In the genomic region with DNA sequence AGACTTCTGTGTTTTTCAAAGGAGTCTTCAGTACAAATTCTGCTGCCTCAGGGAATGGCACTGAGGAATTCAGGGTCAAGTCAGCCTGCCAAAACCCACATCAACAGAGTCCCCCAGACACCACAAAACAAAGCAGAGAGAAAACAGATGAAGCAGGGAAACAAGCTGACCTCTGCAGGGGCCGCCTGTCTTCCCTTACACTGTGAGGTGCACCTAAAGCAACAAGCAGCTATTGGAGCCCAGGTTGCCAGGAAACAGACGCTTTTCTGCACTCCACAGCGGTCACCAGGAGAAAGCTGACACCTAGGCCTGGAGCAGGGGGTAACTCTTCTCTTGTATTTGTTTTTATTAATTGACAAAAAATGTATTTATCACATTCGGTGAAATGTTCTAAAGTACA, we compare ENCODE assay signal across 15 mouse cellular contexts. TPM values are rescaled to one million over a fixed set of nuclear protein-coding genes. Genes with fewer than 3 reads are reported as not detected.
DNase-seq lines count a peak whose midpoint lies in the region; ATAC-seq and TF ChIP-seq lines count a peak whose summit lies in the region.
"Had no signal": no experiment of that assay in that cellular context is flagged by ENCODE, and none has a peak within 500 bp of the region (broad histone marks: within the 10 kb centered on the region; RNA-seq: fewer than 3 reads in every experiment).

No protein-coding gene starts in this region.

- H3K36me3 ChIP-seq in hindbrain, embryonic 10.5 days, result no peaks in the 10 kb centered on the region
- no peaks in the 10 kb centered on the region for H3K36me3 ChIP-seq in hindbrain, embryonic 13.5 days
- no peaks in the 10 kb centered on the region for H3K36me3 ChIP-seq in embryonic facial prominence, embryonic 12.5 days
- no peaks in the 10 kb centered on the region for H3K36me3 ChIP-seq in midbrain, embryonic 13.5 days
- H3K36me3 ChIP-seq: limb, embryonic 15.5 days had no signal

- intact Hi-C loops in left cerebral cortex, postnatal 14 days (cut with DNase I), result no loop called here

- no peaks in the 10 kb centered on the region for H3K27me3 ChIP-seq in hindbrain, embryonic 10.5 days (ENCODE audit: insufficient read depth, poor library complexity, severe bottlenecking)
- no peaks in the 10 kb centered on the region for H3K27me3 ChIP-seq in hindbrain, embryonic 13.5 days
- H3K27me3 ChIP-seq in embryonic facial prominence, embryonic 12.5 days, result no peaks in the 10 kb centered on the region
- no peaks in the 10 kb centered on the region for H3K27me3 ChIP-seq in midbrain, embryonic 13.5 days
- H3K27me3 ChIP-seq: limb, embryonic 15.5 days had no signal

- H3K4me3 ChIP-seq in hindbrain, embryonic 10.5 days, result no peak overlapping the region
- H3K4me3 ChIP-seq in hindbrain, embryonic 13.5 days, result no peak overlapping the region
- no peak overlapping the region for H3K4me3 ChIP-seq in embryonic facial prominence, embryonic 12.5 days
- H3K4me3 ChIP-seq in midbrain, embryonic 13.5 days (replicated peaks), result no peak overlapping the region
- no peak overlapping the region for H3K4me3 ChIP-seq in layer of hippocampus, adult 2 months
- H3K4me3 ChIP-seq: erythroblast, embryonic 14.5 days; limb, embryonic 15.5 days had no signal

- 22% methylated on average over 4 of the region's 4 CpGs for WGBS in hindbrain, embryonic 10.5 days
- WGBS in hindbrain, embryonic 13.5 days, result 37% methylated on average over 4 of the region's 4 CpGs
- 8% methylated on average over 4 of the region's 4 CpGs for WGBS in embryonic facial prominence, embryonic 12.5 days
- WGBS in midbrain, embryonic 13.5 days, result 22% methylated on average over 4 of the region's 4 CpGs

- no peak for ATAC-seq in hindbrain, embryonic 13.5 days (ENCODE audit: low FRiP score)
- peak; percentile 72 for ATAC-seq in embryonic facial prominence, embryonic 12.5 days (ENCODE audit: insufficient number of reproducible peaks, insufficient read depth, low FRiP score, low TSS enrichment)
- peak; percentile 24; the same call in 1 of the 2 replicates for ATAC-seq in midbrain, embryonic 13.5 days

- no peak overlapping the region for H3K4me2 ChIP-seq in hindbrain, embryonic 13.5 days
- no peak overlapping the region for H3K4me2 ChIP-seq in embryonic facial prominence, embryonic 12.5 days (replicated peaks)
- H3K4me2 ChIP-seq in midbrain, embryonic 13.5 days (replicated peaks), result no peak overlapping the region
- H3K4me2 ChIP-seq: limb, embryonic 15.5 days had no signal

- H3K9ac ChIP-seq in hindbrain, embryonic 13.5 days, result no peak overlapping the region
- no peak overlapping the region for H3K9ac ChIP-seq in embryonic facial prominence, embryonic 12.5 days
- H3K9ac ChIP-seq in midbrain, embryonic 13.5 days (replicated peaks), result no peak overlapping the region
- H3K9ac ChIP-seq: limb, embryonic 15.5 days had no signal

- H3K4me1 ChIP-seq in hindbrain, embryonic 10.5 days (replicated peaks), result peaks cover 24% of the 10 kb centered on the region
- H3K4me1 ChIP-seq in hindbrain, embryonic 13.5 days (replicated peaks), result peaks cover 9% of the 10 kb centered on the region
- peaks cover 16% of the 10 kb centered on the region for H3K4me1 ChIP-seq in embryonic facial prominence, embryonic 12.5 days
- peaks cover 21% of the 10 kb centered on the region for H3K4me1 ChIP-seq in midbrain, embryonic 13.5 days (replicated peaks)
- H3K4me1 ChIP-seq: limb, embryonic 15.5 days had no signal

- no peaks in the 10 kb centered on the region for H3K9me3 ChIP-seq in hindbrain, embryonic 10.5 days
- no peaks in the 10 kb centered on the region for H3K9me3 ChIP-seq in hindbrain, embryonic 13.5 days
- H3K9me3 ChIP-seq in embryonic facial prominence, embryonic 12.5 days, result no peaks in the 10 kb centered on the region
- H3K9me3 ChIP-seq in midbrain, embryonic 13.5 days, result no peaks in the 10 kb centered on the region
- H3K9me3 ChIP-seq: limb, embryonic 15.5 days had no signal

- peak; percentile 65 for DNase-seq in hindbrain, embryonic 10.5 days (ENCODE audit: low spot score)
- peak; percentile 14 for DNase-seq in brain, adult 2 months (ENCODE audit: low read depth, low spot score)
- DNase-seq in natural killer cell, adult 2 months (ENCODE audit: low spot score in 2 of 2), result no peak
- no peak for DNase-seq in left cerebral cortex, postnatal 14 days (ENCODE audit: low spot score in 2 of 2)
- no peak for DNase-seq in layer of hippocampus, adult 2 months (ENCODE audit: low spot score in 2 of 2)
- DNase-seq: adrenal gland, adult 2 months; cerebellum, adult 11-12 months; gastrocnemius, postnatal 25 days; lung, postnatal 10 days; thymus, postnatal 36 days had no signal

- no peak overlapping the region for H3K27ac ChIP-seq in hindbrain, embryonic 10.5 days
- no peak overlapping the region for H3K27ac ChIP-seq in hindbrain, embryonic 13.5 days
- no peak overlapping the region for H3K27ac ChIP-seq in embryonic facial prominence, embryonic 12.5 days
- no peak overlapping the region; the same call in 1 of the 2 replicates for H3K27ac ChIP-seq in midbrain, embryonic 13.5 days
- no peak overlapping the region for H3K27ac ChIP-seq in layer of hippocampus, adult 2 months
- H3K27ac ChIP-seq: limb, embryonic 15.5 days had no signal

- no peak for TF ChIP-seq CTCF in layer of hippocampus, adult 2 months (conservative IDR thresholded peaks at IDR 0.05)

RNA-seq across cellular contexts. Expression of gene Kcnk2, which starts 28.5 kb away (rescaled TPM):
- polyA plus RNA-seq in hindbrain, embryonic 10.5 days (2016; fragmentation: Nextera tagmentation; extraction: Ambion mirVana), result 2.8 and 3.2 TPM in 2 replicates
- 15.5 and 17.3 TPM in 2 replicates for polyA plus RNA-seq in hindbrain, embryonic 13.5 days (2015; fragmentation: Nextera tagmentation; extraction: Ambion mirVana)
- 6.3 and 6.6 TPM in 2 replicates for polyA plus RNA-seq in embryonic facial prominence, embryonic 12.5 days (2016; fragmentation: Nextera tagmentation; extraction: Ambion mirVana)
- polyA plus RNA-seq in midbrain, embryonic 13.5 days (2015; fragmentation: Nextera tagmentation; extraction: Ambion mirVana), result 15.9 and 16.8 TPM in 2 replicates
- total RNA-seq in left cerebral cortex, postnatal 14 days (2021), result 10 to 100 TPM; 65.0 to 65.7 TPM
- 10 to 100 TPM; 47.9 to 48.4 TPM for total RNA-seq in layer of hippocampus, adult 2 months (2021)
- polyA plus RNA-seq: erythroblast, embryonic 14.5 days had no signal

Comparison
In these comparisons a context has a peak if more than half of its experiments do, and no peak if none do; other contexts are left out.
1. DNase-seq: peak in hindbrain, embryonic 10.5 days (single experiment) and brain, adult 2 months (single experiment); none in natural killer cell, adult 2 months (0 of 2), left cerebral cortex, postnatal 14 days (0 of 2) and layer of hippocampus, adult 2 months (0 of 2).